Mouse (Mus musculus) hindbrain, embryonic 14.5 days (tissue): ENCODE results near the gene Diexf. TPM values are rescaled to one million over a fixed set of nuclear protein-coding genes. Genes with fewer than 3 reads are reported as not detected.

Experiments
- ATAC-seq: fragments of 200-750 bp; cut with Nextera tagmentation; 2 replicates; pipeline ENCODE4 v1.8.0; 2017; ENCODE audit warnings: moderate number of reproducible peaks, mild to moderate bottlenecking, moderate TSS enrichment, moderate library complexity; ENCODE audit not compliant: low FRiP score
- DNase-seq: peaks from one replicate; pipeline ENCODE4 v3.0.0-alpha.2; 2015; ENCODE audit warnings: low spot score
- H3K27ac ChIP-seq: fragments of 300-500 bp; sonication (generic); 2 replicates; pipeline ENCODE4 v1.5.1; 2014; ENCODE audit warnings: mild to moderate bottlenecking, moderate library complexity
- H3K27me3 ChIP-seq: fragments of 300-500 bp; sonication (generic); 2 replicates; pipeline ENCODE4 v1.6.1; 2014; ENCODE audit warnings: mild to moderate bottlenecking, low read length, mixed read lengths; ENCODE audit not compliant: control insufficient read depth, insufficient read depth
- H3K36me3 ChIP-seq: fragments of 300-500 bp; sonication (generic); replicated peaks from 2 replicates; pipeline ENCODE4 v1.6.1; 2014; ENCODE audit not compliant: control insufficient read depth, insufficient read depth
- H3K4me1 ChIP-seq: fragments of 300-500 bp; sonication (generic); replicated peaks from 2 replicates; pipeline ENCODE4 v1.6.1; 2014; ENCODE audit warnings: antibody characterized with exemption, low read length, mixed read lengths; ENCODE audit not compliant: control insufficient read depth, insufficient read depth
- H3K4me2 ChIP-seq: fragments of 300-500 bp; sonication (generic); replicated peaks from 2 replicates; pipeline ENCODE4 v1.6.1; 2014; ENCODE audit warnings: mild to moderate bottlenecking, moderate library complexity
- H3K4me3 ChIP-seq: fragments of 300-500 bp; sonication (generic); replicated peaks from 2 replicates; pipeline ENCODE4 v1.5.1; 2014; ENCODE audit warnings: mild to moderate bottlenecking, low read length
- H3K9ac ChIP-seq: fragments of 300-500 bp; sonication (generic); 2 replicates; pipeline ENCODE4 v1.6.1; 2014
- H3K9me3 ChIP-seq: fragments of 300-500 bp; sonication (generic); 2 replicates; pipeline ENCODE4 v1.6.1; 2016; ENCODE audit warnings: low read length; ENCODE audit not compliant: control insufficient read depth
- WGBS: fragments of 180-500 bp; shearing (Covaris S2); extraction: QIAGEN DNeasy Blood & Tissue Kit; methylation state at CpG from one replicate; pipeline ENCODE4 v1.1.7; 2014; 5-methylcytosine and 5-hydroxymethylcytosine counted together
- polyA plus RNA-seq: library from polyadenylated mRNA; unstranded; fragments of >200 nt; fragmentation: Nextera tagmentation; extraction: Ambion mirVana; gene quantifications from 2 replicates; pipeline ENCODE4 v1.2.1, GENCODE M21; 2014

Gene Diexf
- polyA plus RNA-seq, 1 experiment from 2014 or later = 8.0 TPM

- no peaks in the 10 kb centered on the region for H3K27me3 ChIP-seq
- peak overlapping the region; percentile 92 for H3K4me3 ChIP-seq
- peaks cover 13% of the 10 kb centered on the region for H3K4me1 ChIP-seq
- no peaks in the 10 kb centered on the region for H3K9me3 ChIP-seq
- 31% methylated on average over 5 of the region's 5 CpGs for WGBS
- DNase-seq (no peak), ATAC-seq (no peak)
- H3K36me3 ChIP-seq = peaks cover 29% of the 10 kb centered on the region
- peak overlapping the region; percentile 86 for H3K9ac ChIP-seq
- no peak overlapping the region for H3K27ac ChIP-seq
- H3K4me2 ChIP-seq = peak overlapping the region; percentile 60
Measured at GRCm38 (mm10) chr1:193129321-193129720, 751 bp downstream of the Diexf start.

GRCm38 (mm10) chr1:193128055-193128454 lies 2.0 kb downstream of the Diexf start:
- Histone ChIP-seq H3K36me3 (peaks cover 41% of the 10 kb centered on the region), H3K27me3 (no peaks in the 10 kb centered on the region), H3K4me3 (no peak overlapping the region), H3K9ac (no peak overlapping the region), H3K4me1 (peaks cover 13% of the 10 kb centered on the region), H3K4me2 (no peak overlapping the region), H3K27ac (no peak overlapping the region), H3K9me3 (no peaks in the 10 kb centered on the region)
- no peak for ATAC-seq
- 90% methylated on average over 6 of the region's 6 CpGs for WGBS
- no peak for DNase-seq

GRCm38 (mm10) chr1:193125835-193126234 lies 4.2 kb downstream of the Diexf start:
- Histone ChIP-seq H3K4me1 (peaks cover 13% of the 10 kb centered on the region), H3K36me3 (peaks cover 63% of the 10 kb centered on the region), H3K9me3 (no peaks in the 10 kb centered on the region), H3K27me3 (no peaks in the 10 kb centered on the region), H3K4me3 (no peak overlapping the region), H3K9ac (no peak overlapping the region), H3K27ac (no peak overlapping the region), H3K4me2 (no peak overlapping the region)
- 82% methylated on average over 4 of the region's 4 CpGs for WGBS
- ATAC-seq (no peak), DNase-seq (no peak)

- 87% methylated on average over 6 of the region's 6 CpGs for WGBS
- no peaks in the 10 kb centered on the region for H3K4me1 ChIP-seq
- DNase-seq (no peak), ATAC-seq (no peak)
- peaks cover 88% of the 10 kb centered on the region for H3K36me3 ChIP-seq
- H3K27me3 ChIP-seq = no peaks in the 10 kb centered on the region
- no peak overlapping the region for H3K27ac ChIP-seq
- no peaks in the 10 kb centered on the region for H3K9me3 ChIP-seq
- H3K4me2 ChIP-seq = no peak overlapping the region
- H3K4me3 ChIP-seq = no peak overlapping the region
- no peak overlapping the region for H3K9ac ChIP-seq
Measured at GRCm38 (mm10) chr1:193123290-193123689, 6.8 kb downstream of the Diexf start.

- Histone ChIP-seq H3K27ac (no peak overlapping the region), H3K9me3 (no peaks in the 10 kb centered on the region), H3K9ac (no peak overlapping the region), H3K4me3 (no peak overlapping the region), H3K36me3 (peaks cover 89% of the 10 kb centered on the region), H3K4me1 (no peaks in the 10 kb centered on the region), H3K27me3 (no peaks in the 10 kb centered on the region), H3K4me2 (no peak overlapping the region)
- WGBS = 96% methylated on average over 7 of the region's 7 CpGs
- ATAC-seq (no peak), DNase-seq (no peak)
Measured at GRCm38 (mm10) chr1:193122793-193123192, 7.3 kb downstream of the Diexf start.

GRCm38 (mm10) chr1:193112093-193112492 lies 18.0 kb downstream of the Diexf start:
- H3K4me2 ChIP-seq = no peak overlapping the region
- H3K27me3 ChIP-seq = no peaks in the 10 kb centered on the region
- no peaks in the 10 kb centered on the region for H3K4me1 ChIP-seq
- H3K4me3 ChIP-seq = no peak overlapping the region
- DNase-seq (no peak), ATAC-seq (no peak)
- no peak overlapping the region for H3K27ac ChIP-seq
- no peaks in the 10 kb centered on the region for H3K9me3 ChIP-seq
- H3K9ac ChIP-seq = no peak overlapping the region
- 97% methylated on average over 9 of the region's 9 CpGs for WGBS
- H3K36me3 ChIP-seq = peaks cover 100% of the 10 kb centered on the region

- Histone ChIP-seq H3K27ac (no peak overlapping the region), H3K9ac (no peak overlapping the region), H3K4me1 (no peaks in the 10 kb centered on the region), H3K27me3 (no peaks in the 10 kb centered on the region), H3K9me3 (no peaks in the 10 kb centered on the region), H3K4me2 (no peak overlapping the region), H3K36me3 (peaks cover 45% of the 10 kb centered on the region), H3K4me3 (no peak overlapping the region)
- DNase-seq (no peak), ATAC-seq (no peak)
- WGBS = 91% methylated on average over 3 of the region's 3 CpGs
Measured at GRCm38 (mm10) chr1:193102996-193103395, 27.1 kb downstream of the Diexf start.

GRCm38 (mm10) chr1:193102556-193102955 lies 27.5 kb downstream of the Diexf start:
- H3K9ac ChIP-seq = no peak overlapping the region
- H3K4me1 ChIP-seq = no peaks in the 10 kb centered on the region
- no peak overlapping the region for H3K4me2 ChIP-seq
- ATAC-seq (no peak), DNase-seq (no peak)
- no peaks in the 10 kb centered on the region for H3K27me3 ChIP-seq
- H3K36me3 ChIP-seq = peaks cover 40% of the 10 kb centered on the region
- H3K27ac ChIP-seq = no peak overlapping the region
- no peak overlapping the region for H3K4me3 ChIP-seq
- 94% methylated on average over 5 of the region's 5 CpGs for WGBS
- no peaks in the 10 kb centered on the region for H3K9me3 ChIP-seq

- Histone ChIP-seq H3K9ac (no peak overlapping the region), H3K9me3 (no peaks in the 10 kb centered on the region), H3K36me3 (peaks cover 35% of the 10 kb centered on the region), H3K4me3 (no peak overlapping the region), H3K4me1 (no peaks in the 10 kb centered on the region), H3K27me3 (no peaks in the 10 kb centered on the region), H3K27ac (no peak overlapping the region), H3K4me2 (no peak overlapping the region)
- ATAC-seq = no peak
- no peak for DNase-seq
- WGBS = 63% methylated on average over 4 of the region's 4 CpGs
Measured at GRCm38 (mm10) chr1:193102029-193102428, 28.0 kb downstream of the Diexf start.

- DNase-seq (no peak), ATAC-seq (no peak)
- H3K4me2 ChIP-seq = no peak overlapping the region
- no peak overlapping the region for H3K27ac ChIP-seq
- no peaks in the 10 kb centered on the region for H3K4me1 ChIP-seq
- no peaks in the 10 kb centered on the region for H3K27me3 ChIP-seq
- no peak overlapping the region for H3K4me3 ChIP-seq
- H3K9ac ChIP-seq = no peak overlapping the region
- H3K9me3 ChIP-seq = no peaks in the 10 kb centered on the region
- peaks cover 5% of the 10 kb centered on the region for H3K36me3 ChIP-seq
- WGBS = 83% methylated on average over 3 of the region's 3 CpGs
Measured at GRCm38 (mm10) chr1:193098946-193099345, 31.1 kb downstream of the Diexf start.
